Mouse (Mus musculus): ENCODE measurements around the gene Cers5. TPM values are rescaled to one million over a fixed set of nuclear protein-coding genes. Genes with fewer than 3 reads are reported as not detected.
"Not testable (repeated sequence)": the region's sequence is repeated elsewhere in the genome, so short reads cannot be mapped to it uniquely, and the experiment has no call there.

Cers5 gene
- polyA plus RNA-seq, 1 experiment: not detected

DNA sequence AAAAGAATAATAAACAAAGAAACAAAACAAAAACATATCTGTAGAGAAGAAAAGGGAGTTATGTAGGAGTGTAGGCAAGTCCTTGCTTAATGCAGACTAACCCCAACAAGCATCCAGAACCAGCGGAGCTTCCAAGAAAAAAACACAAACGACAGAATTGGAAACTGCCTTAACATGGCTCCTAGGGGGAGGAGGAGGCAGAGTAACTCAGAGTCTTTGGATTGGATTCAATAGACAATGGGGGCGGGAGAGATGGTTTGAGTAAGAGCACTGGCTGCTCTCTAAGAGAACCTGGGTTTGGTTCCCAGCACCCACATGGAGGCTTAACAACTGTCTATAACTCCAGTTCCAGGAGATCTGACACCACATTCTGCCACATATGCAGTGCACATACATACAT, 41.0 kb downstream of the Cers5 start:
- H3K4me3 ChIP-seq (ENCODE audit: insufficient read depth, low read depth, low read length): no peak overlapping the region
- 76% methylated on average over 3 of the region's 3 CpGs for WGBS
- H3K27ac ChIP-seq (ENCODE audit: insufficient read depth, low read depth, low read length): no peak overlapping the region
- H3K4me1 ChIP-seq (ENCODE audit: control insufficient read depth, insufficient read depth, low read length): peaks cover 9% of the 10 kb centered on the region
- TF ChIP-seq CTCF (IDR thresholded peaks at IDR 0.05; ENCODE audit: insufficient read depth, low read depth, low read length) (no peak), POLR2A (IDR thresholded peaks at IDR 0.05; ENCODE audit: insufficient read depth, low read depth, low read length) (no peak)

DNA sequence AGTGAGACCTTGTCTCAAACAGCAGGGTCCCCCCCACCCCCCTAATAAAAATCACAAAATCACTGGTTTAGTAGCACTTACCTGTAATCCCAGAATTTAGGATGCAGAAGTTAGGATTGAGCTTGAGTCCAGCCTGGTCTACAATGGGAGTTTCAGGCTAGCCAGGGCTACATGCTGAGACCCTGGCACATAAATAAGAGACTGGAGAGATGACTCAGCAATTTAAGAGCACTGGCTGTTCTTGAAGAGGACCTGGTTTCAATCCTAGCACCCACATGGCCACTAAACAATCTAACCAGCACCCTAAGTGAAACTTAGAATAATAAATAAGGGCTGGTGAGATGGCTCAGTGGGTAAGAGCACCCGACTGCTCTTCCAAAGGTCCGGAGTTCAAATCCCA, 41.5 kb downstream of the Cers5 start:
- H3K27ac ChIP-seq (ENCODE audit: insufficient read depth, low read depth, low read length): no peak overlapping the region
- peaks cover 6% of the 10 kb centered on the region for H3K4me1 ChIP-seq (ENCODE audit: control insufficient read depth, insufficient read depth, low read length)
- 97% methylated on average over 2 of the region's 2 CpGs for WGBS
- no peak overlapping the region for H3K4me3 ChIP-seq (ENCODE audit: insufficient read depth, low read depth, low read length)
- TF ChIP-seq CTCF (IDR thresholded peaks at IDR 0.05; ENCODE audit: insufficient read depth, low read depth, low read length): no peak
- no peak for TF ChIP-seq POLR2A (IDR thresholded peaks at IDR 0.05; ENCODE audit: insufficient read depth, low read depth, low read length)

DNA sequence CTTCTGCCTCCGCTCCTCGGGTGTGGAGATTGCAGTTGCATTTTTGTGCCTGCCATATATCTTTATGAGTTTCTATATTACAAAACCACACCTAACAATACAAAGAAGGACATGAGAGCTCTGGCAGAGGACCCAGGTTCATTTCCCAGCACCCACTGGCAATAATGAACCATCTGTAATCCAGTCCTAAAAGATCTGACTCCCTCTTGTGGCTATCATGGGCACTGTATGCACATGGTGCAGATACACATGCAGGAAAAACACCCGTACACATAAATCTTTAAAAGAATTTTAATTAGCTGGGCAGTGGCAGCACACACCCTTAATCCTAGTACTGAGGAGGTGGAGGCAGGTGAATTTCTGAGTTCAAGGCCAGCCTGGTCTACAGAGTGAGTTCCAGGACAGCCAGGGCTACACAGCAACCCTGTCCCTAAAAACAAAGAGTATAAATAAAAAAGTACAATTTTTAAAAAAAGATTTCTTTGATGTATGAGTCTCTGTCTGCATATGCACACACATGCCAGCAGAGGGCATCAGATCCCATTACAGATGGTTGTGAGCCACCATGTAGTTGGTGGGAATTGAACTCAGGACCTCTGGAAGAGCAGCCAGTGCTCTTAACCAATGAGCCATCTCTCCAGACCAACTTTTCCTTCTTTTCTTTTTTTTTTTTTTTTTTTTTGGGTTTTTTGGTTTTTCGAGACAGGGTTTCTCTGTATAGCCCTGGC, 43.5 kb downstream of the Cers5 start:
- TF ChIP-seq CTCF (IDR thresholded peaks at IDR 0.05; ENCODE audit: insufficient read depth, low read depth, low read length) (no peak), POLR2A (IDR thresholded peaks at IDR 0.05; ENCODE audit: insufficient read depth, low read depth, low read length) (no peak)
- H3K27ac ChIP-seq (ENCODE audit: insufficient read depth, low read depth, low read length): no peak overlapping the region
- no peak overlapping the region for H3K4me3 ChIP-seq (ENCODE audit: insufficient read depth, low read depth, low read length)
- WGBS: 92% methylated on average over 4 of the region's 4 CpGs
- H3K4me1 ChIP-seq (ENCODE audit: control insufficient read depth, insufficient read depth, low read length): peaks cover 7% of the 10 kb centered on the region

DNA sequence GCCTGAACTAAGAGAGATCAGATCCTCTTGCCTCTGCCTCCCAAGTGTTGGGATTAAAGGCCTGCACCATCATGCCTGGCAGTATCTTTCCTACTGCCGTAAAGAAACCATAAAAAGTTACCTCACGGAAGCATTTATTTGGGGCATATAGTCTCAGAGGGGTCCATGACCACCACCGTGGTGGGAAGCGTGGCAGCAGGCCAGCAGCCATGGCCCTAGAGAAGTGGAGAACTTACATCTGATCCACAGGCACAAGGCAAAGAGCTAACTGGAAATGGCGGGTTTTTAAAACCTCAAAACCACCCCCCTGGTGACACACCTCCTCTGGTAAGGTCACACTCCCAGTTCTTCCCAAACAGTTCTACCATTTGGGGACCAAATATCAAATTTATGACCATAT, 44.5 kb downstream of the Cers5 start:
- TF ChIP-seq POLR2A (IDR thresholded peaks at IDR 0.05; ENCODE audit: insufficient read depth, low read depth, low read length): no peak
- no peak for TF ChIP-seq CTCF (IDR thresholded peaks at IDR 0.05; ENCODE audit: insufficient read depth, low read depth, low read length)
- H3K4me3 ChIP-seq (ENCODE audit: insufficient read depth, low read depth, low read length): no peak overlapping the region
- WGBS: 93% methylated on average over 5 of the region's 5 CpGs
- peaks cover 17% of the 10 kb centered on the region for H3K4me1 ChIP-seq (ENCODE audit: control insufficient read depth, insufficient read depth, low read length)
- H3K27ac ChIP-seq (ENCODE audit: insufficient read depth, low read depth, low read length): no peak overlapping the region

DNA sequence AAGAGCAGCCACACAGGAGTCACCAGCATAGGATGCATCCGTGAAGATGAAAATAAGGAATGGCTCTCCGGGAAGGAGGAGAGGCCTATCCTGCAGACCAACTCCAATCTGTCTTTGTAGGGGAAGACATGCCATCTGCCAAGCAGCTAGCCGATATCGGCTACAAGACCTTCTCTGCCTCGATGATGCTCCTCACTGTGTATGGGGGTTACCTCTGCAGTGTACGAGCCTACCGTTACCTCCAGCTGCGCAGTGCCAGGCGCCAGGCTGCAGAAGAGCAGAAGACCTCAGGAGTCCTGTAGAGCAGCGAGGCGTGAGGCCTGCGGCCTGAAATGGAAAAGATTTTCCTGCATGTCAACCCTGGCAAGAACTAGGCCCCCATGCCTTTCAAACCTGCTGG, 45.2 kb downstream of the Cers5 start:
- peaks cover 22% of the 10 kb centered on the region for H3K4me1 ChIP-seq (ENCODE audit: control insufficient read depth, insufficient read depth, low read length)
- TF ChIP-seq CTCF (IDR thresholded peaks at IDR 0.05; ENCODE audit: insufficient read depth, low read depth, low read length) (no peak), POLR2A (IDR thresholded peaks at IDR 0.05; ENCODE audit: insufficient read depth, low read depth, low read length) (no peak)
- 96% methylated on average over 12 of the region's 12 CpGs for WGBS
- H3K27ac ChIP-seq (ENCODE audit: insufficient read depth, low read depth, low read length): no peak overlapping the region
- H3K4me3 ChIP-seq (ENCODE audit: insufficient read depth, low read depth, low read length): no peak overlapping the region

DNA sequence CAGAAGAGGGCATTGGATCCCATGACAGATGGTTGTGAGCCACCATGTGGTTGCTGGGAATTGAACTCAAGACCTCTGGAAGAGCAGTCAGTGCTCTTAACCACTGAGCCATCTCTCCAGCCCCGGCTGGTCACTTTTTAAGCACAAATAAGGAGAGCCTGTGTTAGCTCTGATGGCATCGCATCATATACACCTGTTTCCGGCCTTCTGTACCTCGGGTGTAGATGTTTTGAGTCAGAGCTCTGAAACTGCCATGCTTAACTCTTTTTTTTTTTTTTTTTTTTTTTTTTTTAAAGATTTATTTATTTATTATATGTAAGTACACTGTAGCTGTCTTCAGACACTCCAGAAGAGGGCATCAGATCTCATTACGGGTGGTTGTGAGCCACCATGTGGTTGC, 45.6 kb downstream of the Cers5 start:
- WGBS: 96% methylated on average over 4 of the region's 5 CpGs
- peaks cover 27% of the 10 kb centered on the region for H3K4me1 ChIP-seq (ENCODE audit: control insufficient read depth, insufficient read depth, low read length)
- H3K4me3 ChIP-seq (ENCODE audit: insufficient read depth, low read depth, low read length); H3K27ac ChIP-seq (ENCODE audit: insufficient read depth, low read depth, low read length): not testable (repeated sequence)

DNA sequence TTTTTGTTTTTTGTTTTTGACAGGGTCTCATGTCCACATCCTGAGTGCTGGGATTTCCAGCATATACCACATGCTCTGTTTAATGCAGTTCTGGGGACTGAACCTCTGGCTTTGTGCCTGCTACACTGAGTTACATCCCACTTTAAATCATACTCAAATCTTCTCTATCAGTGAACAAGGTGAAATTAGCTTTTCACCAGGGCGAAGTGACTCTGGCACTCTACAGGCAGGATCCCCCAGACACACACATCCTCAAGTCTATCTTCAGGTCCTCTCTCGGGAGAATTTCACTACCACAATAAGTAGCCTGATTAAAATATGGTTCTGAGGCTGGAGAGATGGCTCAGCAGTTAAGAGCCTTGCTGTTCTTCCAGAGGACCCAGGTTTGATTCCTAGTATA, 46.1 kb downstream of the Cers5 start:
- no peak overlapping the region for H3K4me3 ChIP-seq (ENCODE audit: insufficient read depth, low read depth, low read length)
- peaks cover 32% of the 10 kb centered on the region for H3K4me1 ChIP-seq (ENCODE audit: control insufficient read depth, insufficient read depth, low read length)
- no peak for TF ChIP-seq CTCF (IDR thresholded peaks at IDR 0.05; ENCODE audit: insufficient read depth, low read depth, low read length)
- 57% methylated on average over 2 of the region's 2 CpGs for WGBS
- H3K27ac ChIP-seq (ENCODE audit: insufficient read depth, low read depth, low read length): no peak overlapping the region

DNA sequence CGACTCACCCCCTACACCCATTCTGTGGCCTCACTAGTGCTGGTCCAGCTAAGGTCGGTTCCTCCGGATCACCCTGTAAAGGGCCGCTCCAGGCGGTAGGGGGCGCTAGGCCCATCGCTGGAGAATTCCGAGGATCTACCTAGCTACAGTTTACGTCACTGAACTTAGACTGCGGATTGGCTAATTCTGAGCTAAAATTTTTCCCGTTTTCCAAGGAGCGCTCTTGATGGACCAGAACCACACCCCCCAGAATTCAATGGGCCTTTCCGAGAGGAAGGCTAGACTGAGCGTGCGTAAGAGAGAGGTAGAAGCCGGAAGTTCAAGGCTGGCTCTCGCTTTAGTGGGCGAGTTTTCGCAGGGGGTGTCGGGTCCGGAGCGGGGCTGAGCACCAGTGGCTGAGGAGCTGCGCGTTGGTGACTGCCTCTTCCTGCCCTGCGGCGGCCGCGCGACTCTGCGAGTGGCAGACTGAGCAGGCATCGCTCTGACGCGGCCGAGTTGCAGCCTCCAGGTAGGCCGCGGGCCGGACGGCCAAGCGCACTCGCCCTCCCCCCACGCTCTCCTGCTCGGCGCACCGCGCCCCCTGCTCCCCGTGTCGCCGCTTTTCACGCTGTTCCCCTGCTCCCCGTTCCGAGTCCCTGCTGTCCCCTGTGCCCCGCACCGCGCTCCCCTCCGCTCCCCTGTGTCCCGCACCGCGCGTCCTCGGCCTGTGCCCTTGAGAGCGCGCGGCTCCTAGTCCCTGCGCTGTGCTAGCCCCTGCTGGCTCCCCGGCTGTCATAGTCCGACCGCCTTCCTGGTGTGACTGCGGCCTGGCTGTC, 47.1 kb downstream of the Cers5 start, which contains the start of gene Cox14:
Gene Cox14 (plus strand): TSS at position 278 of the 815 bp plus-strand sequence.
- WGBS: 1% methylated on average over 68 of the region's 68 CpGs
- Histone ChIP-seq H3K4me3 (ENCODE audit: insufficient read depth, low read depth, low read length) (peak within 1 kb of the TSS; percentile 94), H3K4me1 (ENCODE audit: control insufficient read depth, insufficient read depth, low read length) (peaks cover 33% of the 10 kb centered on the region), H3K27ac (ENCODE audit: insufficient read depth, low read depth, low read length) (peak within 1 kb of the TSS; percentile 98)
- TF ChIP-seq POLR2A (IDR thresholded peaks at IDR 0.05; ENCODE audit: insufficient read depth, low read depth, low read length): peak; percentile 65
- peak; percentile 90 for TF ChIP-seq CTCF (IDR thresholded peaks at IDR 0.05; ENCODE audit: insufficient read depth, low read depth, low read length)

DNA sequence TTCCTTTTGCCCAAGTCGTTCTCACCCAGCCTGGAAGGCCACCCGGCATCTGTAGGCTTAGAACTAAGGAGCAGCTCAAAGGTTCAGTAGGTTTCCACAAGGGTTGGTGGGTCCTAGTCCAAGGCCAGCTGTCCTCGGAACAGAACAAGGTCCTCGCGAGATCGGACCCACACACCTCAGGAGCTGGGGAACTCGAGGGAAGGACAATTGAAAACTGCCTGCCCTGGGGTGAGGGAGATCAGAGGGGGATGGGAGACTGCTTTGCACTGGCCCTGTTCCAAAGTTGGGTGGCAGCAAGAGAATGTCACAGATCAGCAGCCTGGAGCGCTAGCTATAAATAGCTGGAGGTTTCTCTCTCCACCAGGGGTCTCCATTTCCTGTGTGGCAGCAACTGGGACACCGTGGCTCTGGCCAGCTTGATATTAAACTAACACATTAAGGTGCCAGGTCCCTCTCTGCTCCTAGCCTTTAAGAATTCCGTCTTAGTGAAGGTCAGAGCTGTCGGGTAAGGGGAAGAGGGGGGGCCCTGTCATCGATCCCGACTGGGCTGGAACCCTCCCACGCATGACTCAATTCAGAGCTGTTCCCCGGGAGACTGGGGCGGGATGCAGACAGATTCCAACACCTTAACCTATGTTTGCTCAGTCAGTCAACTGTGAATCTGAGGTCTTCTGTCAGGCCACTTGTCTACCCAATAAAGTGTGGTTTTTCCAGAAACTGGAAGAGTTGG, 48.2 kb downstream of the Cers5 start:
- Histone ChIP-seq H3K4me3 (ENCODE audit: insufficient read depth, low read depth, low read length) (peak overlapping the region; percentile 54), H3K4me1 (ENCODE audit: control insufficient read depth, insufficient read depth, low read length) (peaks cover 41% of the 10 kb centered on the region), H3K27ac (ENCODE audit: insufficient read depth, low read depth, low read length) (peak overlapping the region; percentile 98)
- TF ChIP-seq POLR2A (IDR thresholded peaks at IDR 0.05; ENCODE audit: insufficient read depth, low read depth, low read length) (no peak), CTCF (IDR thresholded peaks at IDR 0.05; ENCODE audit: insufficient read depth, low read depth, low read length) (peak; percentile 25; the same call in 1 of the 2 replicates)
- 7% methylated on average over 16 of the region's 16 CpGs for WGBS
